In genomic region chrX:153360666-153361269, GRCm38 (mm10) we compare ENCODE assay signal across 9 mouse cellular contexts.
DNase-seq lines count a peak whose midpoint lies in the region; ATAC-seq and TF ChIP-seq lines count a peak whose summit lies in the region.
"Had no signal": no experiment of that assay in that cellular context is flagged by ENCODE, and none has a peak within 500 bp of the region (broad histone marks: within the 10 kb centered on the region; RNA-seq: fewer than 3 reads in every experiment).

No protein-coding gene starts in this region.

- peak overlapping the region; percentile 49; the same call in 1 of the 2 replicates for H3K9ac ChIP-seq in heart, embryonic 12.5 days
- peak overlapping the region; percentile 53; the same call in 1 of the 2 replicates for H3K9ac ChIP-seq in forebrain, embryonic 16.5 days (replicated peaks; ENCODE audit: low read depth, low read length)
- H3K9ac ChIP-seq in liver, postnatal 0 days (replicated peaks): no peak overlapping the region

- peak overlapping the region; percentile 77 for H3K4me2 ChIP-seq in heart, embryonic 12.5 days
- peak overlapping the region; percentile 64 for H3K4me2 ChIP-seq in forebrain, embryonic 16.5 days (ENCODE audit: low read length)
- H3K4me2 ChIP-seq in liver, postnatal 0 days (ENCODE audit: low read depth, low read length): peak overlapping the region; percentile 77

- TF ChIP-seq EP300 in liver, postnatal 0 days (IDR thresholded peaks at IDR 0.05; ENCODE audit: low read depth): no peak

- DNase-seq in heart, postnatal 10 days: no peak
- peak; percentile 9 for DNase-seq in ES-CJ7 (ENCODE audit: low read depth, low spot score)
- DNase-seq in liver, postnatal 0 days: no peak
- no peak for DNase-seq in c-Kit-positive CD71-positive TER-119-positive erythroid progenitor cells, embryonic 14.5 days (ENCODE audit: low spot score)
- no peak for DNase-seq in thymus, postnatal 14 days
- DNase-seq in frontal cortex, postnatal 25 days (ENCODE audit: low spot score in 2 of 2): no peak

- no peaks in the 10 kb centered on the region for H3K9me3 ChIP-seq in heart, embryonic 12.5 days (replicated peaks)
- no peaks in the 10 kb centered on the region for H3K9me3 ChIP-seq in forebrain, embryonic 16.5 days (ENCODE audit: control insufficient read depth, low read length)
- no peaks in the 10 kb centered on the region for H3K9me3 ChIP-seq in liver, postnatal 0 days (ENCODE audit: low read length)
- H3K9me3 ChIP-seq: G1E had no signal

- H3K36me3 ChIP-seq in heart, embryonic 12.5 days: no peaks in the 10 kb centered on the region
- no peaks in the 10 kb centered on the region for H3K36me3 ChIP-seq in forebrain, embryonic 16.5 days (ENCODE audit: control insufficient read depth, insufficient read depth)
- H3K36me3 ChIP-seq in liver, postnatal 0 days (replicated peaks; ENCODE audit: insufficient read depth, low read length): no peaks in the 10 kb centered on the region
- H3K36me3 ChIP-seq: G1E had no signal

- 0 out of 2 replicates have a peak, but pooled peaks cover 4% of the 10 kb centered on the region for H3K27me3 ChIP-seq in heart, embryonic 12.5 days (replicated peaks)
- no peaks in the 10 kb centered on the region for H3K27me3 ChIP-seq in forebrain, embryonic 16.5 days (replicated peaks; ENCODE audit: control insufficient read depth, insufficient read depth, low read length)
- no peaks in the 10 kb centered on the region; the same call in 1 of the 2 replicates for H3K27me3 ChIP-seq in liver, postnatal 0 days (ENCODE audit: insufficient read depth, low read length)

- TF ChIP-seq CTCF in liver, postnatal 0 days (IDR thresholded peaks at IDR 0.05; ENCODE audit: low read depth): no peak

- peak overlapping the region; percentile 54 for H3K4me3 ChIP-seq in heart, embryonic 12.5 days
- H3K4me3 ChIP-seq in forebrain, embryonic 16.5 days (replicated peaks; ENCODE audit: low read length): peak overlapping the region; percentile 51
- H3K4me3 ChIP-seq in liver, postnatal 0 days (ENCODE audit: low read depth, low read length): peak overlapping the region; percentile 46; the same call in 1 of the 2 replicates

- 23% methylated on average over 9 of the region's 9 CpGs for WGBS in heart, embryonic 12.5 days
- WGBS in forebrain, embryonic 16.5 days: 29% methylated on average over 9 of the region's 9 CpGs
- WGBS in liver, postnatal 0 days (ENCODE audit: insufficient replicate concordance): 25% methylated on average over 9 of the region's 9 CpGs

- no peak overlapping the region for H3K27ac ChIP-seq in heart, embryonic 12.5 days (ENCODE audit: poor library complexity, severe bottlenecking)
- H3K27ac ChIP-seq in forebrain, embryonic 16.5 days (ENCODE audit: low read length): no peak overlapping the region
- no peak overlapping the region for H3K27ac ChIP-seq in liver, postnatal 0 days (ENCODE audit: low read depth)

- intact Hi-C loops in heart, postnatal 10 days (cut with DNase I): no loop called here

- no peak for ATAC-seq in heart, embryonic 12.5 days (ENCODE audit: insufficient number of reproducible peaks, low FRiP score)
- peak; percentile 61 for ATAC-seq in forebrain, embryonic 16.5 days
- ATAC-seq in liver, postnatal 0 days: no peak

- H3K4me1 ChIP-seq in heart, embryonic 12.5 days (replicated peaks): no peaks in the 10 kb centered on the region
- 0 out of 2 replicates have a peak, but pooled peaks cover 3% of the 10 kb centered on the region for H3K4me1 ChIP-seq in forebrain, embryonic 16.5 days (replicated peaks; ENCODE audit: control insufficient read depth, insufficient read depth, low read length)
- no peaks in the 10 kb centered on the region for H3K4me1 ChIP-seq in liver, postnatal 0 days (ENCODE audit: insufficient read depth)
